Mouse (Mus musculus) left cerebral cortex, postnatal 25 days (tissue): ENCODE data around the gene Mrpl1. TPM values are rescaled to one million over a fixed set of nuclear protein-coding genes. Genes with fewer than 3 reads are reported as not detected.

Experiments
- DNase-seq, 2 experiments: peaks; one replicate each; pipeline ENCODE4 v3.0.0; 2022; ENCODE audit warnings: low spot score in 2 of 2, mixed read lengths in 1 of 2
- intact Hi-C: fragments of 180-260 bp; cut with DNase I; formaldehyde crosslinking; loops from one replicate; pipeline ENCODE4 v1.15.1; 2025
- total RNA-seq, 2 experiments: library from RNA; stranded (reverse); gene quantifications; 2 replicates each; pipeline ENCODE4 v1.2.3; 2021

The Mrpl1 gene
- total RNA-seq, 2 experiments from 2014 or later, result 13.9 to 16.3 TPM

DNA sequence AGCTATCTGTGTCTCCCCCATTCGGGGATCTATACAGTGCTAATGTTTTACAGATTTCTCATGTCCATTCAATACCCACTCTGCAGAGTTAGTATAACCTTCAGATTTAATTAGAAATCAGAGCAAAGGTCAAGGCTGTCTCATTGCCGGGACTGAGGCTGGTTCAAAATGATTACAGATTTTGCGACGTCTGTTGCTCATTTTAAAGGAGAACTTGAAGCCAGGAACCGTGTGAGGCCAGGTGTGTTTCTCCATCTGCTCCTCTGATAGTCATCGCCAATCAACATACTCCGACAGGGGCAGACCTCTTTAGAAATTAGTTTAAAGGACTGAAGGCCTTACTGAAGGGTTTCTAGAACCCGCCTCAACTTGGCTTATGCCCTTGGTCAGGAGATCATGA, 96.5 kb downstream of the Mrpl1 start:
- intact Hi-C loops, result no loop called here
- DNase-seq, result no peak

DNA sequence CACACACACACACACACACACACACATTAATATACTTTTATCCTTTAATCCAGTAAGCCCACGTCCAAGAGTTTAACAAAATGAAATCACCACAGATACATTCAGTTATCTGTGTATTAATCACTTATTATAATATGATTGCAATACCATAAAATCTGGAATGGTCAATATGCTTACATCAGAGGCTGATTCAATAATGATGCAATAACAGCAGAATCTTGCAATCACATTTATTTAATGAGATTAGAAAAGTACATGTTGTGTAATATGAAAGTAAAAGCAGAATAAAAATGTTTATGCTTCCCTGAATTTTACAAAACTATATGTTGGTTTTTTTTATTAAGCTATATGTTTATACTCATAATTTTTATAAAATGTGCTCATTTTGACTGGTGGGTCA, 97.0 kb downstream of the Mrpl1 start:
- intact Hi-C loops, result no loop called here

DNA sequence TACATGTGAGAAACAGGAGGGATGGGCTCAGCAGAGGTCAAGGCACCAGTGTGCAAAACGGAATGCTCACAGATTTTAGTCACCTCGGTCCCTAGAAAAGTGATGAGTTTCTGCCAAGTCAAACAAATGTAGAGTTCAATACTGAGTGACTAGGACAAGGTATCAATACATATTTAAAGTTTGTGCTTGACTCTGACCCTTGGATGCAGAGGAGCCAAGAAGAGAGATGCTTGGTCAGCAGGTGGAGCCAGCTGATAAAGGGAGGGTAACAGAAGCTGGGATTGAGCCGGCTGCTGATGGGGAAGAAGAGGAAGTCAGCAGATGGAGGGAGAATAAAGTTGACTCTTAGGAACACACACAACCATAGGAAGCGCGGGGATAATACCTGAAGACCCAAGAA, 97.5 kb downstream of the Mrpl1 start:
- intact Hi-C loops, result no loop called here
- DNase-seq, result no peak

More for the DNA sequence above, 97.0 kb downstream of the Mrpl1 start:
- no peak for DNase-seq

DNA sequence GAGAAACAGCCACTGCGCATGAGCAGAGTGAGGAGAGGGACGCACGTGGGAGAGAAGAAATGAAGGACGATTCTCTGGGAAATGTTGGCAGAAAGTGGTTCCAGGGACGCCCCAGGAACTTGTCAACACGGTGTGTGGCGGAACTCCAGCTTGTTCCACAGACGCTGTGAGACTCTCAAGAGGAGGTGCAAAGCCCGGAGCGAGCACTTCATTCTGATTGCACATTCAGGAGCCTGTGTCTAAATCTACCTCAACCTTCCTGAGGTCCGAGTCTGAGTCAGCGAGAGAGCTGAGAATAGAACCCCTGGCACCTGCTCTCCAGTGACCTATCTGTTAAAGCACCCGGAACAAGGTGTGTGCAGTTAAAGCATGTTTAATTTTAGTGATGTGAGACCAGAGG, 98.8 kb downstream of the Mrpl1 start:
- DNase-seq, result no peak
- intact Hi-C loops, result no loop called here

DNA sequence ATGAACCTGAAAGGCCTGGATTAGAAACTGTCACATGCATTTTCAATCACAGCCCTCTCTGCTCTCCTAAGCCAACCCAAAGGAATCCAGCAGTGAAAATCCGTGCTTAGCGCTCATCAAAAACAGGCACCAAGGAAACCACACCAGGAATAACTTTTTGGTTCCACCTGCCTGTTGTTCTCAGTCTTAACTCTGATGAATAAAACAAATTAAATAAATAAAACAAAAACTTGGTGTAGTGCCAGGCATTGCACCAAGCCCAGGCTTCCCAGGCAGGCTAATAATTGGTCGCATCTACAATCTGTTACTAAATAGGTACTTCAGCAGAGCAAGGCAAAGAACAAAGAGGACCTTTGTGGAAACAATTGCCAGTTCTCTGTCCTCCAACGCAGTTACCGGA, 99.4 kb downstream of the Mrpl1 start:
- DNase-seq, result no peak
- intact Hi-C loops, result no loop called here

DNA sequence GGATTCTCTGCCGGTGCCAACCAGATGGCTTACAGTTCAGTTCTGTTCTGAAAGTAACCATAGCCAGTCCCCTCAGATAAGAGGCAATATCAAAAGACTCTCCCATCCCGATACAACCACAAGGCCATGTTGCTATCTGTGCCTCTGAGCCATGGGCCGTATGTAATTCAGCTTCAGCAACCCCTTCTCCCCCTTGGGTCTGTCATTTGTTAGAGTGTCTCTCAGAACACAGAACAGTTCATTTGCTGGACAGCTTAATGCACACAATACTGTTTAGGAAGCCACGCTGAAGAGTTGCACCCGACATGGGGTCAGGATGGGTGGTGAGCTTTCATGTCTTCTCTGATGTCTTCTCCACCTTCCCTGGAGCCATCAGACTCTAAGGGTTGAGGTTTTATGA, 100.3 kb downstream of the Mrpl1 start:
- intact Hi-C loops, result no loop called here
- DNase-seq, result no peak

DNA sequence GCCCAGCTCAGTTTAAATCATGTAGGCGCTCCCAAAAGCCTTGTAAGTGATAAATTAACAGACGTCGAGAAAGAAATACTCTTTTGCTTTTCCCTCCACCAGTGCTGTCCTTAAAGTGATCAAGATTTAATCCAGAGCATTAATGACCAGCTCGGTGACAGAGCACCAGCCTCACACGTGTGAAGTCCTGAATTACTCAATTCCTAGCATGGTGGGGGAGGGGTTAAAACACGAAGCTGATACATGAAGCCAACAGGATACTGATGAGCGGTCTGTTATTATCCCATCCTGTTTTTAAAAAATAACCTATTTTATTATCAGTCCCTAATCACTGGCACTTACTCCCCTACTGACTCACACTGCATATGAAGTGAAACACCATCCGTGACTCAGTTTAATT, 102.4 kb downstream of the Mrpl1 start:
- intact Hi-C loops, result no loop called here

More for the DNA sequence above, 102.4 kb downstream of the Mrpl1 start:
- DNase-seq, result no peak

Other genes with a start within 250 kb of the Mrpl1 start
- 10 to 100 TPM; 76.9 to 84.6 TPM for gene Cnot6l, start 45.3 kb upstream of the Mrpl1 start, total RNA-seq
- gene Fras1, start 164.5 kb downstream of the Mrpl1 start, total RNA-seq, result 10 to 100 TPM; 20.3 to 29.6 TPM